Mouse (Mus musculus) heart, postnatal 4 days (tissue): ENCODE results near the gene Tpx2. TPM values are rescaled to one million over a fixed set of nuclear protein-coding genes. Genes with fewer than 3 reads are reported as not detected.

Experiments used
- DNase-seq: peaks from one replicate; pipeline ENCODE4 v3.0.0; 2021
- total RNA-seq, 2 experiments: library from RNA; stranded (reverse); gene quantifications; 2 replicates each; pipeline ENCODE4 v1.2.3; 2021

The Tpx2 gene
- 10 to 100 TPM; 42.4 to 51.9 TPM for total RNA-seq

GRCm38 (mm10) chr2:152847815-152848302 is at the start of gene Tpx2:
Tpx2 (plus strand) TSS chr2:152847964.
- peak; percentile 98 for DNase-seq

- no peak for DNase-seq
Measured at GRCm38 (mm10) chr2:152799954-152800761, 47.6 kb upstream of the Tpx2 start.

GRCm38 (mm10) chr2:152800762-152801113 is 47.0 kb upstream of the Tpx2 start:
- DNase-seq: no peak

DNA sequence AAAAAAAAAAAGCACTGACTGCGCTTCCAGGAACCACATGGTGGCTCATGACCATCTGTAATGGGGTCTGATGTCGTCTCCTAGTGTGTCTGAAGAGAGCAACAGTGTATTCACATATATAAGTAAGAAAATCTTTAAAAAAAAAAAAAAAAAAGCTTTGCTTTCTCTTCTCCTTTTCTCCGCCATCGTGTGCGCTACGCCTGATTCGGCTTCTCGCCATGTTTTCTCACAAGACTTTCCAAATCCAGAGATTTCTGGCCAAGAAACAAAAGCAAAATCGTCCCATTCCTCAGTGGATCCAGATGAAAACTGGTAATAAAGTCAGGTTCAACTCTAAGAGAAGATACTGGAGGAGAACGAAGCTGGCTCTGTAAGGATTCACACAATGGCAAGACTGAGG is 45.5 kb upstream of the Tpx2 start:
- DNase-seq: no peak

DNA sequence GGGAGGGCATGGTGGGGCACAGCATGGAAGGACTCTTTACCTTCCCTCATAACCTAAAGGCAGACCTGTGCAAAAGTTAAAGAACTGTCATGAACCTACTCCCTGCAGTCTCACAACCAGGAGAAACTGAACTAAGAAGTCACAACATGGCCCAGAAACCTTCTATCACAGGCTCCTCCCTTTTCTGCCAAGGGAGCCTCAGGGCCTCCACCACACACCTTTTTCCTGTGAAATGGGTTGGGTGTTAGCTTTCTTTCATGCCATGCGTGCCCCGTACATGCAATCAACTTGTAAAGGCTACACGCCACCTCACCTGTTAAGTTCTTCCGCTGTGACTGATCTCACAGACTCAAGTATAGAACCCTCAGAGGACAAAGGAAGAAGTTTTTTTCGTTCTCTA is 44.7 kb upstream of the Tpx2 start:
- no peak for DNase-seq

- DNase-seq: no peak
Measured at GRCm38 (mm10) chr2:152804408-152805110, 43.2 kb upstream of the Tpx2 start.

GRCm38 (mm10) chr2:152805111-152805490 is 42.7 kb upstream of the Tpx2 start:
- DNase-seq: no peak

- no peak for DNase-seq
Measured at GRCm38 (mm10) chr2:152806037-152806436, 41.7 kb upstream of the Tpx2 start.

GRCm38 (mm10) chr2:152808178-152808577 is 39.6 kb upstream of the Tpx2 start:
- no peak for DNase-seq

DNA sequence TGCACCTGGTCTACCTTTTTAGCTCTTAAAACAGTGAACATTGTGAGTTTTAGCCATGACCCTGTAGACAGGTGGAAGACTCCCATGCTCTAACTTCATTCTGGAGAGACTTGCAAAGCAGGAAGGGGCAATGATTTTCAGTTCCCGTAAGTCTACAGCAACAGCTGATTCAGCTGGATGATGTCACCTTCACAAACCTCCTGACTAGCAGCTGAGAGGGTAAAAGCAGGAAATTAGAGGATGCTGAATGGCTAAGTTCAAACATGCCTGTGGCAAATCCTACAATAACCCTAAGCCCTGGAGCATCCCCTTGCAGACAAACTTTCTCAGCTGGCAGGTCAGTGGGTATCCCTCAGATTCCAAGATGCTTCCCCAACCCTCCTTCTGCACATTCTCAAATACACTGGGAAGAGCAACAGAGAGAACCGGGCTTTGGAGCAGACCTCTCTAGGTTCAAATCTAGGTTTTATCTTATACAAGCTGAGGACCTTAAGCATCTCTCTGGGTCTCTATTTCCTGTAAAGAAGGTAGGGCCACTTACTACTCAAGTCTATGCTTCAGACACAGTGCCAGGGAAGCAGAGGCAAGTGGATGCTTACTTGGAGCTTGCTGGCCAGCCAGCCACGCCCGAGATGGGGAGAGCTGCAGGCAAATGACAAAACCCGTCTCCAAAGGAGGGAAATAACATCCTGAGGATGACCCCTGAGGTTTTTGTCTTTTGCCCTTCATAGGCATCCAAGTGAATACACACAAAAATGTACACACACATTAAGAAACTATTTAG is 37.4 kb upstream of the Tpx2 start:
- no peak for DNase-seq

- DNase-seq: no peak
Measured at GRCm38 (mm10) chr2:152811336-152812165, 36.2 kb upstream of the Tpx2 start.

DNA sequence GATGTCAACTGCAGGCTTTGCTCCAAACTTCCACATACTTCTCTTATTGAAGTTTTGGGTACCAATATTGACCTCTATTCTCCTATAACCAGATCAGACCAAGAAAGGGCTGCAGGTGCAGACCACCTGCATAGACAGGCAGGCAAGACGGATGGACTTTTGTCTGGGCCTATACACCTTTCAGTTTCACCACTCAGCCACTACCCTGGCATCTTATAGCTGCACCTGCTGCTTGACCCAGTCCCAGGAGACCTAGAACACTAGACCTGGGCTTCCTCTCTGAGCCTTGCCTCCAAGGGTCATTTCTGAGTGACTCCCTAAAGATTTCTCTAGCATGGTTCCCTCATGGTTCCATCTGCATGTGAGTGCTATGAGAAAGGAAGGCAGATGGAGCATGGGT is 34.5 kb upstream of the Tpx2 start:
- no peak for DNase-seq

GRCm38 (mm10) chr2:152814213-152814874 is 33.4 kb upstream of the Tpx2 start:
- DNase-seq: no peak

DNA sequence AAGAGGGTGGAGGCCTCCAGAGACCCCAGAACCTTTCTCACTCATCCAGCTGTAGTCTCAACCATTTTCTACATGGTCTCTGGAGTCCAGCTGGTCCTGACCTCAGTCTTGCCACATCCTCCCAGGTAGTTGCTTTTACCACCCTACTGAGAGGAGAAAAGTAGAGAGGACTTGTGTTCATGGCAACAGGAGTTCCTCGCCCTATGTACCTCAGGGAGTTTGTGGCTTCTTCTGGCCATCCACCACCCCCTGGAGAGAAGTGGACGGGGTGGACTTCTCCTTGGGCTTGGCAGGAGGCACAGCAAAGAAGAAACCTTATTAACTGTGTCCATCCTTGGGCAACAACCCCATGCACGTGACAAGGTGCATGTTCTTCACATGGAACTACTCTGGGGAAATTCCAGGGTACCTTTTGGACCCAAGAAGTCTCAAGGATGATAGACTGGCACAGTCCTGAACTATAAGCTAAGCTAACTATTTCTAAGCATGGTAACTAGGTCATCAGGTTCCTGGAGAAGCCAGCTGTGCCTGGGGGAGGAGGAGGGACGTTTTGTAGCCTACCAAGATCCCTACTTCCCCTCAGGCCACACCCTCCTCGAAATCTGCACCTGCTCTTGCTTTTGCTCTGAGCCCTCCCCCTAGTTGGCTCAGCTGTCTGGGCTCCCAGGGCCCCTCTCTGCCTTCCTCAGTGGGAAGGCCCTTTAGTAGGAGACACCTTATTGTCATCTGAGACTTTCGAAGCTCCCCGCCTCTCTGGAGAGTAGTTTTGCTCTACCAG is 31.7 kb upstream of the Tpx2 start:
- DNase-seq: no peak

DNA sequence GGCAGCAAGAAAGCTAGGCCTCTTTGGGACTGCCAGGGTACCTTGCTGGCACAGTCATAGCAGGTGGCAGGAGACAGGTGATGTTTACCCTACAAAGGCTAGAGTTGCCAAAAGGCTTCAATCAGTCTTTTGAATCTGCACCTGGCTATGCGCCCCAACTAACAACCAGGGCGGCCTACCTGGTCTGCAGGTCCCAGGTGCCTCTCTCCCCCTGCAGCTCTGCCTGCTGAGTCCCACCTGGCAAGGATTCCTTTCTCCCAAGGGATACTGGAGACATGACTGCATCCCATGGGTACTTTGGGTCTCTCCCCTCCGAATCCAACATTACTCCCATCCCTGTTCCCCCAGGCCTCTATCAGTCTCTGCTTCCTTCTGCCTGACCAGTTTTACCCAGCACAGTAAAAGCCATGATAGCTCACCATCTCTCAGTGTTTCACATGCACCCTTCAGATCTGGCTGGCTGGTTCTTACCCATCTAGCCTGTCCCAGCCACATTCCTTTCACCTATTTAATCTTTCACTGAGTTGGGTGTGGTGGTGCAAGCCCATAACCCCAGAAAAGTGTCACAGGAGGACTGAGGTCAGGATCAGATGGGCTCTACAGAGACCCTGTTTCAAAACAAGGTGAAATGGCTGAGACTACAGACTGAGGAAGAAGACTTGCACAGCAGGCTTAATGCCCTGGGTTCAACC is 31.0 kb upstream of the Tpx2 start:
- no peak for DNase-seq

- peak; percentile 64 for DNase-seq
Measured at GRCm38 (mm10) chr2:152817596-152818291, 30.0 kb upstream of the Tpx2 start.

GRCm38 (mm10) chr2:152818679-152819078 is 29.1 kb upstream of the Tpx2 start:
- DNase-seq: no peak

GRCm38 (mm10) chr2:152819097-152819624 is 28.6 kb upstream of the Tpx2 start:
- no peak for DNase-seq

- no peak for DNase-seq
Measured at GRCm38 (mm10) chr2:152819926-152820325, 27.8 kb upstream of the Tpx2 start.
